Mouse (Mus musculus): Measurements from ENCODE around the gene Rell1.

DNA sequence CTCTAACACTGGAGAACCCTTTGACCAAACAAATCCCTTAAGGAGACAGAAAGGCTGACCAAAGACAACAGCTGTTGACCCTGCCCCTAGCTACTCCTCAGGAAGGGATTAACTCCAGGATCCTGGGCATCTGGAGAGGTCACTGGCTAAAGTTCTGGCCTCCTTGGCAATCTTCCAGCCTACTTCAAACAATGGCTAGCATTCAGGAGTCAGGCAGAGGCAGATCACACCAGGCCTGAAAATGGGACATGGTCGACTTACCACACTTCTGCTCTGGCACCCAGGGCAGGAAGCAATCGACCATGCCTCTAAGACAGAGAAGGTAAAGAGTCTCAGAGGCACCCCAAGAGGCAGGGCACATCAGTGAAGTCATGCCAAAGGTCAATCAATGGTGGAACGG lies 19.5 kb downstream of the Rell1 start:
- TF ChIP-seq CTCF (IDR thresholded peaks at IDR 0.05): no peak
- no peak for TF ChIP-seq POLR2A (IDR thresholded peaks at IDR 0.05; ENCODE audit: insufficient read depth, low read depth, low read length)
